Mouse (Mus musculus): ENCODE measurements around the gene Taf3.

GRCm38 (mm10) chr2:10082737-10083136 is 34.3 kb upstream of the Taf3 start:
- no peak for TF ChIP-seq GATA1 (IDR thresholded peaks at IDR 0.05; ENCODE audit: low read length)
- TF ChIP-seq TAL1 (IDR thresholded peaks at IDR 0.05; ENCODE audit: low read length) = no peak
